Mouse (Mus musculus) forebrain, embryonic 10.5 days (tissue): ENCODE results near the gene Coq8b. TPM values are rescaled to one million over a fixed set of nuclear protein-coding genes. Genes with fewer than 3 reads are reported as not detected.

Source experiments
- DNase-seq: peaks from one replicate; pipeline ENCODE4 v3.0.0-alpha.2; 2017; ENCODE audit warnings: low spot score; ENCODE audit errors: extremely low spot score
- H3K27ac ChIP-seq: fragments of 300-500 bp; sonication (generic); 2 replicates; pipeline ENCODE4 v1.5.1; 2016; ENCODE audit warnings: mild to moderate bottlenecking
- H3K27me3 ChIP-seq: fragments of 300-500 bp; sonication (generic); 2 replicates; pipeline ENCODE4 v1.6.1; 2016; ENCODE audit warnings: mild to moderate bottlenecking; ENCODE audit not compliant: poor library complexity, severe bottlenecking
- H3K36me3 ChIP-seq: fragments of 300-500 bp; sonication (generic); replicated peaks from 2 replicates; pipeline ENCODE4 v1.6.1; 2016; ENCODE audit warnings: mild to moderate bottlenecking, moderate library complexity
- H3K4me1 ChIP-seq: fragments of 300-500 bp; sonication (generic); 2 replicates; pipeline ENCODE4 v1.6.1; 2016
- H3K4me3 ChIP-seq: fragments of 300-500 bp; sonication (generic); 2 replicates; pipeline ENCODE4 v1.5.1; 2016; ENCODE audit warnings: mild to moderate bottlenecking, moderate library complexity
- H3K9me3 ChIP-seq: fragments of 300-500 bp; sonication (generic); 2 replicates; pipeline ENCODE4 v1.6.1; 2016; ENCODE audit warnings: mild to moderate bottlenecking, moderate library complexity
- WGBS: fragments of 180-500 bp; shearing (Covaris S2); methylation state at CpG from one replicate; pipeline ENCODE4 v1.1.7; 2016; 5-methylcytosine and 5-hydroxymethylcytosine counted together
- polyA plus RNA-seq: library from polyadenylated mRNA; unstranded; fragments of >200 nt; fragmentation: Nextera tagmentation; extraction: Ambion mirVana; gene quantifications from 2 replicates; pipeline ENCODE4 v1.2.1, GENCODE M21; 2016

The Coq8b gene
- polyA plus RNA-seq, 1 experiment from 2014 or later: 24.1 TPM

- DNase-seq: no peak
- no peaks in the 10 kb centered on the region for H3K4me1 ChIP-seq
- H3K27me3 ChIP-seq: no peaks in the 10 kb centered on the region
- 90% methylated on average over 2 of the region's 2 CpGs for whole genome bisulfite sequencing
- H3K4me3 ChIP-seq: no peak overlapping the region
- H3K9me3 ChIP-seq: no peaks in the 10 kb centered on the region
- H3K36me3 ChIP-seq: peaks cover 92% of the 10 kb centered on the region
- no peak overlapping the region for H3K27ac ChIP-seq
These were observed 20.2 kb upstream of the Coq8b start for GRCm38 (mm10) chr7:27212626-27213025.

DNA sequence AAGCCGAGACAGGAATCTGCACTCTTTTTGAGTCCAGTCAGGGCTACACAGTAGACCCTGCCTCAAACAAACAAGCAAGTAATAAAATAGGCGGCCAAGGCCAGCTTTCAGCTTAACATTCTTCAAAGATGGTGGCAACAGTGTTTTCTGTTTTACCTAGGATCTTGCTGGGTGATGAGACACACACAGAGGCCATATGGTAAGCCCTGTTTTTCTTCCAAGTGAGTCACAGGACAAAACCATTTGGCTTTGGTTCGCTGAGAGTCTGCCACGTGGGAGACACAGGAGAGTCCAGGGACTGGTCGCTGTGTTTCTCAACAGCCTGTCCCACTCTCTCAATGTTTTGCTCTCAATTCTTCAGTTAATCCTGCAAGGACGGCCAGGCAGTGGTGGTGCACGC, 14.2 kb upstream of the Coq8b start:
- no peaks in the 10 kb centered on the region for H3K9me3 ChIP-seq
- H3K27me3 ChIP-seq: no peaks in the 10 kb centered on the region
- no peak overlapping the region for H3K27ac ChIP-seq
- no peak overlapping the region for H3K4me3 ChIP-seq
- 89% methylated on average over 7 of the region's 7 CpGs for WGBS
- H3K4me1 ChIP-seq: peaks cover 5% of the 10 kb centered on the region; the same call in 1 of the 2 replicates
- no peak for DNase-seq
- peaks cover 70% of the 10 kb centered on the region for H3K36me3 ChIP-seq

DNA sequence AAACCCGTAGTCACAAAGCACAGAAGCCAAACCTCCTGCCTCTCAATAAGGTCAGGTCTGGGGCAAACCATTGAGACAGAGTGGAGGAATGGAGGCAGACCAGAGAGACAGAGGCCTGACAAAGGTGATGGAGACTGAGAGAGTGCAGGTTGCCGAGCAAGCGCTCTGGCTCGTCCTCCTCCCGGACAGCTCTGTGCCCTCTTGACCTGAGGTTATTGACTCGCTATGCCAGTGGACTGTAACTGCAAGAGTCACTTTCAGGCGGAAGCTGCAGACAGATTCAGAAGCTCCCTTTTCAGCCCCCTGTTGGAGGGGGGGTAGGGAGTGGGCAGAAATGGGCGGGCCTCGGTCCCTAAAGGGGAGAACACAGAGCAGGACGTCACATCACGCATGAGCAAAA, 12.9 kb upstream of the Coq8b start:
- Histone ChIP-seq H3K27me3 (no peaks in the 10 kb centered on the region), H3K4me1 (peaks cover 19% of the 10 kb centered on the region), H3K36me3 (peaks cover 62% of the 10 kb centered on the region), H3K9me3 (no peaks in the 10 kb centered on the region), H3K4me3 (no peak overlapping the region), H3K27ac (no peak overlapping the region)
- 88% methylated on average over 11 of the region's 11 CpGs for WGBS
- no peak for DNase-seq

GRCm38 (mm10) chr7:27221939-27222338, 10.9 kb upstream of the Coq8b start:
- WGBS: 89% methylated on average over 6 of the region's 6 CpGs
- H3K4me3 ChIP-seq: no peak overlapping the region; the same call in 1 of the 2 replicates
- no peak for DNase-seq
- H3K36me3 ChIP-seq: peaks cover 46% of the 10 kb centered on the region
- H3K4me1 ChIP-seq: peaks cover 39% of the 10 kb centered on the region
- H3K9me3 ChIP-seq: no peaks in the 10 kb centered on the region
- no peaks in the 10 kb centered on the region for H3K27me3 ChIP-seq
- H3K27ac ChIP-seq: no peak overlapping the region

DNA sequence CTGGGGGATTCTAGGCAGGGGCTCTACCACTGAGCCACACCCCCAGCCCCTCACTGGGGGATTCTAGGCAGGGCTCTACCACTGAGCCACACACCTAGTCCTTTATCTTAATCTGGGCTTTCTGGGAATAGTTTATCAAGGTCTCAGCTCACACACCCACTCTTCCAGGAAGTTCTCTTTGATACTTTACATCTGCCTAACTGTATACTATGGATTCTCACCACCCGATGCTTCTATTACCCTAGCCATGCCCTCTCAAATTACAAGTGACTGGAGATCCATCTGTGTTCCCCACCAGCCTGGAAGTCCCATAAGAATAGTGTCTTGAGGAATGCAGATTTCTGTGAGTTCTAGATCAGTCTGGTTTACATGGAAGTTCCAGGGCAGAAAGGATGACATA, 10.3 kb upstream of the Coq8b start:
- H3K4me3 ChIP-seq: no peak overlapping the region
- H3K27me3 ChIP-seq: no peaks in the 10 kb centered on the region
- H3K36me3 ChIP-seq: peaks cover 40% of the 10 kb centered on the region
- 91% methylated on average over 1 of the region's 1 CpGs for WGBS
- H3K27ac ChIP-seq: no peak overlapping the region
- DNase-seq: no peak
- no peaks in the 10 kb centered on the region for H3K9me3 ChIP-seq
- peaks cover 45% of the 10 kb centered on the region for H3K4me1 ChIP-seq

- 88% methylated on average over 11 of the region's 11 CpGs for WGBS
- peak overlapping the region; percentile 89; the same call in 1 of the 2 replicates for H3K4me3 ChIP-seq
These were observed 7.8 kb upstream of the Coq8b start for GRCm38 (mm10) chr7:27224877-27225575.

DNA sequence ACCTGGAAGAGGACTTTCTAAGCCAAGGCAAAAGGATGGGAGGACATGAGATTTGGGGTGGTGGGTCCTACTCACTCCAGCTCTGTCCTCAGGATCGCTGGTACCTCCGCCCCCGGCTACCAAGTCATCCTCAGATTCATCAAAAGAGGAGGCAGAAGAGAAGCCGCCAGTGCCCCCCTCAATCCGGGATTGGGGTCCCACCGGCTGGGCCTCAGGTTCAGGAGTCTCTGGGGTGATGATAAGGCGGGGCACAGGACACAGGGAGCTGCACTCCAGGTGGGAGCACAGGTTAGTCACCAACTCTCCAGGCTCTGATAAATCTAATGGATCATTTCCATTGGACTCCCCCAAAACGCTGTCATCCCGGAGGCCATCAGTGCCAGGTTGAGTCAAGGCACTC, 5.5 kb upstream of the Coq8b start:
- Histone ChIP-seq H3K27me3 (no peaks in the 10 kb centered on the region), H3K4me1 (peaks cover 63% of the 10 kb centered on the region), H3K9me3 (no peaks in the 10 kb centered on the region), H3K4me3 (peak overlapping the region; percentile 89), H3K27ac (peak overlapping the region; percentile 94), H3K36me3 (peaks cover 13% of the 10 kb centered on the region)
- DNase-seq: no peak
- 41% methylated on average over 9 of the region's 9 CpGs for WGBS

More at GRCm38 (mm10) chr7:27224877-27225575, 7.8 kb upstream of the Coq8b start:
- H3K4me1 ChIP-seq: peaks cover 58% of the 10 kb centered on the region
- no peaks in the 10 kb centered on the region for H3K9me3 ChIP-seq
- peaks cover 19% of the 10 kb centered on the region for H3K36me3 ChIP-seq
- H3K27me3 ChIP-seq: no peaks in the 10 kb centered on the region
- DNase-seq: no peak
- no peak overlapping the region for H3K27ac ChIP-seq

DNA sequence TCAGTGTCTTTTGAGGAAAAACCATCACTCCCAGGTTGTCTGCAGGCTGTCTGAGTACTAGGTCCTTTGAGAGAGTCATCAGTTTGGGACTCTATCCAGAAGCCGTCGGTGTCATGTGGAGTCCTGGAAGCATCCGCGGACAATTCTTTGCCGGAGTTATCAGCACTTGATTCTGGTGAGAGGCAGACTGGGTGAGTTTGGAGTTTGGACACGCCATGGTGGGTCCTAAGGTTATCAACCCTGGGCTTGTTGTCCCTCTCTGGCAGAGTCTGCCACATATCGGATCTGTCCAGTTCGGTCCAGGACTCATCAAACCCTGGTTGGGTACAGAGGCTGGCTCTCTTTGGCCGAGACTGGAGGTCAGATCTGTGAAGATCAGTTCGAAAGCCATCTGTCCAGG, 5.1 kb upstream of the Coq8b start:
- H3K9me3 ChIP-seq: no peaks in the 10 kb centered on the region
- peak overlapping the region; percentile 94 for H3K27ac ChIP-seq
- no peaks in the 10 kb centered on the region for H3K27me3 ChIP-seq
- WGBS: 3% methylated on average over 10 of the region's 10 CpGs
- peak; percentile 24 for DNase-seq
- peaks cover 9% of the 10 kb centered on the region for H3K36me3 ChIP-seq
- H3K4me1 ChIP-seq: peaks cover 67% of the 10 kb centered on the region
- H3K4me3 ChIP-seq: peak overlapping the region; percentile 89

- no peaks in the 10 kb centered on the region for H3K27me3 ChIP-seq
- peaks cover 3% of the 10 kb centered on the region for H3K36me3 ChIP-seq
- peaks cover 69% of the 10 kb centered on the region for H3K4me1 ChIP-seq
- H3K4me3 ChIP-seq: peak within 1 kb of the TSS; percentile 89
- peak within 1 kb of the TSS; percentile 94 for H3K27ac ChIP-seq
- DNase-seq: peak; percentile 97
- under 1% methylated on average over 43 of the region's 49 CpGs for WGBS
- H3K9me3 ChIP-seq: no peaks in the 10 kb centered on the region
These were observed 4.5 kb upstream of the Coq8b start, which contains the start of gene Itpkc for GRCm38 (mm10) chr7:27228281-27228821. Gene Itpkc, minus strand, starts transcription at chr7:27228661.

DNA sequence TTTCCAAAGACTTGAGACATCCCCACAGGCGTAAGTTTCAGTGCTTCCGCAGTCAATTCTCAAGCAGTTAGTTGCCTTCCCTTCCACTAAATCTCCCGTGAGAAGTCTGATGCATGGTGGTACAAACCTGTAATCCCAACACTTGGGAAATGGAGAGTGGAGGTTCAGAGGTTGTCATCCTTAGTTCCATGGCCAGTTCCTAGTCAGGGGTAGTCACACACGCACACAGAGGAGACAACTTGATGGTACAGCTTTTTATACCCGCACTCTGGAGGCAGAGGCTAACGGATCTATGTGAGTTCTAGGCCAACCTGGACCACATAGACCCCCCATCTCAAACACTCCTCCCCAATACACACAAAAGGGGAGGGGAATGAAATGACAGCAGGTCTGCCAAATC, 4.0 kb upstream of the Coq8b start:
- Histone ChIP-seq H3K27ac (peak overlapping the region; percentile 94), H3K36me3 (0 out of 2 replicates have a peak, but pooled peaks cover 3% of the 10 kb centered on the region), H3K27me3 (no peaks in the 10 kb centered on the region), H3K9me3 (no peaks in the 10 kb centered on the region), H3K4me3 (peak overlapping the region; percentile 89), H3K4me1 (peaks cover 69% of the 10 kb centered on the region)
- WGBS: 20% methylated on average over 6 of the region's 6 CpGs
- DNase-seq: no peak

DNA sequence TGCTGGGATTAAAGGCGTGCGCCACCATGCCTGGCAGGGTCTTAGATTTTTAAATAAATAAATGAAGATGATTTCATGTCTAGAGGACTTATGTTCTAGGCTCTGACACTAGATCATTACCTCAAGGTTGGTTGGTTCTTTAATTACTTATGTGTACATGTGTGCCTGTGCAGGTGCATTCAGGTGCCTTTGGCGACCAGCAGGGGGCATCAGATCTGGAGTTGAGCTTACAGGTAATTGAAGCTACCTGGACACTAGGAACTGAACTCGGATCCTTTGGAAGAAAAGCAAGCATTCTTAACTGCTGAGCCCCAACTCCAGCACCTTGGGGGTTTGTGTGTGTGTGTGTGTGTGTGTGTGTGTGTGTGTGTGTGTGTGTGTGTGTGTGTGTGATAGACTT, 2.0 kb upstream of the Coq8b start:
- Histone ChIP-seq H3K27me3 (no peaks in the 10 kb centered on the region), H3K36me3 (no peaks in the 10 kb centered on the region), H3K4me1 (peaks cover 55% of the 10 kb centered on the region), H3K4me3 (no peak overlapping the region), H3K27ac (no peak overlapping the region), H3K9me3 (no peaks in the 10 kb centered on the region)
- no peak for DNase-seq
- 80% methylated on average over 4 of the region's 4 CpGs for WGBS

DNA sequence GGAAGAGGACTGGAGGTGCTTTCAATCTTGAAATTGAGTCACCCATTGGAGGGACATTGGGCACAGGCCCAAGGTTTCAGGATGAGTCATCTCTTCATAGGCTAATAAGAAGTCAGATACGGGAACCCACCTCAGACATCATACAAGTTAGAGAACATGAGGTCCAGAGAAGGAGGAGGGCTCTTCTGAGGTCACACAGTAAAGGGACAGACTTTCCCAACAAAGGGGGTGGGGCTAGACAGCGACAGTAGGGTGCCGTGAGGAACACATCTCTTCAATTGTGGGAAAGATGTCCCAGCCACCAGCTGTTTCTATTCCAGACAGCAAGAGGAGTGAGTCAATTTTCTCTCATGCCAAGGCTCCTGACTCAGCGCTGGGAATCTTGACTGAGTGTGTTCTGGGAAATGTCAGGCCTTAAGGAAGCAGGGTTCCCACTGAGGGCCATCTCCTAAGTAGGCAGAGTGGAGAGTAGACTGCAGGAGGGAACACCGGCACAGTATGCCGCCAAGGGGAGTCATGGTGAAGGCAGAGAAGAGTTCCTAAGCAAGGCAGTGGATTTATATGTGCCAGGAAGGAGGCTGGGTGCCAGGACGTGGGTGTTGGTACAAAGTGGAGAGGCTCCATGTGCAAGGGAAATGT, 1.0 kb upstream of the Coq8b start:
- Histone ChIP-seq H3K27ac (peak overlapping the region; percentile 88), H3K27me3 (no peaks in the 10 kb centered on the region), H3K9me3 (no peaks in the 10 kb centered on the region), H3K4me3 (peak overlapping the region; percentile 63; the same call in 1 of the 2 replicates), H3K36me3 (no peaks in the 10 kb centered on the region), H3K4me1 (peaks cover 45% of the 10 kb centered on the region)
- DNase-seq: no peak
- 85% methylated on average over 7 of the region's 7 CpGs for WGBS

GRCm38 (mm10) chr7:27233300-27233699, 477 bp downstream of the Coq8b start:
- no peaks in the 10 kb centered on the region for H3K27me3 ChIP-seq
- H3K4me1 ChIP-seq: peaks cover 31% of the 10 kb centered on the region
- H3K9me3 ChIP-seq: no peaks in the 10 kb centered on the region
- DNase-seq: no peak
- H3K4me3 ChIP-seq: peak overlapping the region; percentile 63
- peaks cover 11% of the 10 kb centered on the region for H3K36me3 ChIP-seq
- peak overlapping the region; percentile 88 for H3K27ac ChIP-seq
- WGBS: 2% methylated on average over 6 of the region's 6 CpGs
